Mouse (Mus musculus) kidney, embryonic 14.5 days (tissue): Measurements from ENCODE around the gene Runx1. TPM values are rescaled to one million over a fixed set of nuclear protein-coding genes. Genes with fewer than 3 reads are reported as not detected.

Experiments used
- ATAC-seq: fragments of 200-750 bp; cut with Nextera tagmentation; 2 replicates; pipeline ENCODE4 v1.8.0; 2017; ENCODE audit warnings: moderate number of reproducible peaks, mild to moderate bottlenecking, moderate TSS enrichment, moderate library complexity; ENCODE audit not compliant: low FRiP score, low TSS enrichment
- H3K27ac ChIP-seq: fragments of 300-500 bp; sonication (generic); 2 replicates; pipeline ENCODE4 v1.5.1; 2014; ENCODE audit warnings: low read depth, mild to moderate bottlenecking, low read length, moderate library complexity, mixed read lengths
- H3K27me3 ChIP-seq: fragments of 300-500 bp; sonication (generic); 2 replicates; pipeline ENCODE4 v1.6.1; 2014; ENCODE audit warnings: mild to moderate bottlenecking, low read length; ENCODE audit not compliant: control insufficient read depth, insufficient read depth
- H3K36me3 ChIP-seq: fragments of 300-500 bp; sonication (generic); 2 replicates; pipeline ENCODE4 v1.6.1; 2014; ENCODE audit warnings: low read length, mixed read lengths; ENCODE audit not compliant: control insufficient read depth, insufficient read depth
- H3K4me1 ChIP-seq: fragments of 300-500 bp; sonication (generic); 2 replicates; pipeline ENCODE4 v1.6.1; 2014; ENCODE audit warnings: low read length, mixed read lengths; ENCODE audit not compliant: control insufficient read depth, insufficient read depth
- H3K4me2 ChIP-seq: fragments of 300-500 bp; sonication (generic); replicated peaks from 2 replicates; pipeline ENCODE4 v1.6.1; 2014; ENCODE audit warnings: low read depth, mild to moderate bottlenecking, low read length
- H3K4me3 ChIP-seq: fragments of 300-500 bp; sonication (generic); 2 replicates; pipeline ENCODE4 v1.5.1; 2014; ENCODE audit warnings: mild to moderate bottlenecking, low read length
- H3K9ac ChIP-seq: fragments of 300-500 bp; sonication (generic); 2 replicates; pipeline ENCODE4 v1.6.1; 2014; ENCODE audit warnings: low read depth, mild to moderate bottlenecking, low read length, moderate library complexity
- H3K9me3 ChIP-seq: fragments of 300-500 bp; sonication (generic); 2 replicates; pipeline ENCODE4 v1.6.1; 2016; ENCODE audit warnings: low read length; ENCODE audit not compliant: control insufficient read depth
- WGBS: fragments of 180-500 bp; shearing (Covaris S2); extraction: QIAGEN DNeasy Blood & Tissue Kit; methylation state at CpG from one replicate; pipeline ENCODE4 v1.1.7; 2014; 5-methylcytosine and 5-hydroxymethylcytosine counted together
- polyA plus RNA-seq: library from polyadenylated mRNA; unstranded; fragments of >200 nt; fragmentation: Nextera tagmentation; extraction: Ambion mirVana; gene quantifications from 2 replicates; pipeline ENCODE4 v1.2.1, GENCODE M21; 2014

Runx1 gene
- polyA plus RNA-seq, 1 experiment from 2014 or later = 1.3 TPM

DNA sequence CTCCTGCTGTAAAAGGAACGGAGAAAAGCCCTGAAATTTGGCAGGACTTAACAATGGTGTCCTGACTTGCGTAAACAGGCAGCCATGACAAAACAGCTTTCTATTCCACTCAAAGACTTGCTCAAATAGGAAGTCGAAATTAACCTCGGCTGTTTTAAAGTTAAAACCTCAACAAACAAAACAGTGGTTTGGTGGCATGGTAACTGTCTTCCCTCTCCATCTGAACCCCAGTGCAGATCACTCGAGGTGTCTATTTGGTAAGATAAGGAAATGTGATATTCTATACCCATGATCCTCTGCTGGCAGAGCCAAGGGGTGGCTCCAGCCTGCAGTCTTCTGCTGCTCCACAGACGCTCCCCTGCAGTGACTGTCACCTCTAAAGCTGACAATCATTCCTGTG lies 184.9 kb downstream of the Runx1 start:
- H3K36me3 ChIP-seq = no peaks in the 10 kb centered on the region
- H3K27me3 ChIP-seq = 0 out of 2 replicates have a peak, but pooled peaks cover 2% of the 10 kb centered on the region
- no peaks in the 10 kb centered on the region for H3K9me3 ChIP-seq
- peaks cover 14% of the 10 kb centered on the region; the same call in 1 of the 2 replicates for H3K4me1 ChIP-seq
- H3K4me3 ChIP-seq = no peak overlapping the region
- ATAC-seq = no peak
- WGBS = 62% methylated on average over 6 of the region's 6 CpGs
- H3K9ac ChIP-seq = no peak overlapping the region
- H3K27ac ChIP-seq = no peak overlapping the region
- H3K4me2 ChIP-seq = no peak overlapping the region

DNA sequence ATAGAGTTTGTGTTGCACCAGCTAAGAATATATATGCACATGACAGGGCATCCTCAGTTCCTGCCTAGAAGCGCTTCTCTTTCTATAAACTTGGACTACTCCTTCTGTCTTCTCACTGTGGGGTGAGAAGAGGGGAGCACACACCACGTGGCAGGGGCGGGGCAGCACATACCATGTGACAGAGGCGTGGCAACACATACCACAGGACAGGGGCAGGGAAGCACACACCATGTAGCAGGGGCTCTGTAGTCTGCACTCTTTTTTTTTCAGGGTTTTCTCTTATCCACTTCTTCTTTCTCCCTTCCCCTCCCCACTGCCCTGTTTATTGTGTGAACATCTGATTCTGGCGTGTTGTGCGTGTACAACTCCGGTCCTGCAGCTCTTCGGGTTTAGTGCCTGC lies 186.9 kb downstream of the Runx1 start:
- ATAC-seq = no peak
- Histone ChIP-seq H3K27me3 (0 out of 2 replicates have a peak, but pooled peaks cover 2% of the 10 kb centered on the region), H3K9ac (no peak overlapping the region), H3K36me3 (no peaks in the 10 kb centered on the region), H3K9me3 (no peaks in the 10 kb centered on the region), H3K4me3 (no peak overlapping the region), H3K4me1 (0 out of 2 replicates have a peak, but pooled peaks cover 3% of the 10 kb centered on the region), H3K27ac (no peak overlapping the region), H3K4me2 (no peak overlapping the region)
- 77% methylated on average over 8 of the region's 8 CpGs for WGBS

DNA sequence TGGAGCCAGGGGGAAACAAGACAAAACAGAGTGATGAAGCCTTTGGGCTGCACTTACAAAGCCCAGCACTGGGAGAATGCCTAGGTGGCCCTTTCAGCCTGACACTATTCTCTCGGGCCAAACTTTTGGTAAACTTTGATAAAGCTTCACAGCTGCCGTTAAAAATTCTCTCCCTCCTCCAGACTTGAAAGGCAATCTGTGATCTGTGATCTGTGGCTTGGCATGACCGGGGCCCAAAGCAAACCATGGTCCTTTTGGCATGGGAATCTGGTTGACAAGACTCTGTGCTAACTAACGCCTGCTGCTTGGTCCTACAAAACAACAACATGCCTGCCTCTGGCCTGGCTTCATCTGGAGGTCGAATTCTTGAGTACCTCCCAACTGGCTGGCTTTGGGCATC lies 188.9 kb downstream of the Runx1 start:
- H3K27me3 ChIP-seq = 0 out of 2 replicates have a peak, but pooled peaks cover 2% of the 10 kb centered on the region
- H3K27ac ChIP-seq = no peak overlapping the region
- H3K4me3 ChIP-seq = no peak overlapping the region
- H3K36me3 ChIP-seq = no peaks in the 10 kb centered on the region
- WGBS = 56% methylated on average over 5 of the region's 5 CpGs
- H3K4me1 ChIP-seq = peaks cover 4% of the 10 kb centered on the region
- H3K4me2 ChIP-seq = no peak overlapping the region
- H3K9me3 ChIP-seq = no peaks in the 10 kb centered on the region
- H3K9ac ChIP-seq = no peak overlapping the region
- ATAC-seq = no peak

DNA sequence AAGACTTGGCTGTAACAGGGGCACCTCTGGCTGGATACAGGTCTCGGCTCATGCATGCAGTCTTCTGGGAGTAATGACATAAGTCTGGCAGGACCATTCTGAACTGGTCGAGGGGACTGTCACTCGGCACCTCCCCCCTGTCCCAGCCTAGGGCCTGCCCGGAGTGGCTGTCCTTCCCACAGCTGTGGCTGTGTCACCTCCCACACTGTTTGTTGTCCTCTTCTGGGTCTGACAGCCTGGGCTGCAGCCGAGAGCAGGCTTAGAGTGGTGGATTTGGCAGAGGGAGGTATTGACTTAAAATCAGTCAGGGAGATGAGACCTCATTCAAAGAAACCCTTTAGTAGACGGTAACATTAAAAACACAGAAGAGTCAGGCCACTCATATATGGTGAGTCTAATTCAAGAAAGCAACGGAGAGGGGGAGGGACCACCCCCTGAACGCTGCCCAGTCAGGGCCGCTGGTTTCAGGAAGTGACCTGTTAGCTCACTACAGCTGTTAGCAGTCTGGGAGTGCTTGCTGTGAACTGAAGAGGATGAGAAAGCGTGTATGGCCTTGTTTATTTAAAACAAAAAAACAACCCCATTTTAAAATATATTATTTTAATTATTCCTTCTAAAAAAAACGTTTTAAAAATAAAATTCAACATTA lies 193.7 kb downstream of the Runx1 start:
- WGBS = 9% methylated on average over 11 of the region's 11 CpGs
- H3K9me3 ChIP-seq = no peaks in the 10 kb centered on the region
- peak; percentile 56 for ATAC-seq
- H3K4me2 ChIP-seq = peak overlapping the region; percentile 27; the same call in 1 of the 2 replicates
- no peaks in the 10 kb centered on the region for H3K36me3 ChIP-seq
- peaks cover 14% of the 10 kb centered on the region for H3K4me1 ChIP-seq
- H3K27ac ChIP-seq = no peak overlapping the region
- H3K4me3 ChIP-seq = no peak overlapping the region
- H3K9ac ChIP-seq = no peak overlapping the region
- no peaks in the 10 kb centered on the region; the same call in 1 of the 2 replicates for H3K27me3 ChIP-seq

DNA sequence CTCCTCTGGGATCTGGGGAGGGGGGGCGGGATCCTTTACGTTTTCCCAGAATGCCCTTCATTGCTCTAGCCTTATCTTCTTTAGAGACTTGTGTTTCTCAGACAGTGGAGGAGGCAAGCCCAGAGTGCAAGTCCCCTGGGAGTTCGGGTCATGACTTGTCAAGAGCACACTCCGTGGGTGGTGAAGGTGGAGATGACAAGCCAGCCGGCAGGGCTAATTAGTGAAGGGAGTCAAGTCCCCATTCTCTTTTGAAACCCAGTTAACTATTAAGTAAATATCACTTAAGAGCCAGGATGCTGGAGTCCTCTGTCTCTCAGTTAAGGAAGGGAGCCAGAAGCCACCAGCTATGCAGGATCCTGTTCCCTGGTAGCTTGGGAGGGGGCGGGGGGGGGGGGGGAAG lies 194.3 kb downstream of the Runx1 start:
- Histone ChIP-seq H3K9ac (no peak overlapping the region), H3K36me3 (no peaks in the 10 kb centered on the region), H3K4me3 (no peak overlapping the region), H3K27ac (no peak overlapping the region), H3K27me3 (no peaks in the 10 kb centered on the region; the same call in 1 of the 2 replicates), H3K4me1 (peaks cover 14% of the 10 kb centered on the region), H3K4me2 (no peak overlapping the region), H3K9me3 (no peaks in the 10 kb centered on the region)
- ATAC-seq = 0 out of 2 replicates have a peak, but pooled peaks have one; percentile 20
- 12% methylated on average over 5 of the region's 6 CpGs for WGBS

DNA sequence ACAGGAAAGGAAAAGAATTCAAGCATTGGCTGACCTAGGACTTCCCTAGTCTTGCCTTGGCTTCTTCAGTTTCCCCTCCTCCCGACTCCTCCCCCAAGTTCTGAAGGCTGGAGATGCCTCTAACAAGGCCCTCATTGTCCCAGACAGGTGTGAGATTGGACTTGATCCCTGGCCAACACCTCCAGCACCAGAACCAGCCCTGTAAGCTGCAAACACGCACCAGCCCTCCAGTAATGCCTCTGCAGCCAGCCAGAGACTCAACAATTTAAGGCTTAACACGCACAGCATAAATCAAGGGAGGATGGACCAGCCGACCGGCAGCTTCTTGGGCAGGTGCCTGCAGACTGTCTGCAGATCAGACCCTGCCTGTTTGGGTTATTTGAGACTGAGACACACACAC lies 195.0 kb downstream of the Runx1 start:
- Histone ChIP-seq H3K36me3 (no peaks in the 10 kb centered on the region), H3K9ac (no peak overlapping the region), H3K4me3 (no peak overlapping the region), H3K4me1 (peaks cover 14% of the 10 kb centered on the region), H3K4me2 (no peak overlapping the region), H3K27me3 (no peaks in the 10 kb centered on the region; the same call in 1 of the 2 replicates), H3K9me3 (no peaks in the 10 kb centered on the region), H3K27ac (no peak overlapping the region)
- 0 out of 2 replicates have a peak, but pooled peaks have one; percentile 1 for ATAC-seq
- 54% methylated on average over 5 of the region's 5 CpGs for WGBS

DNA sequence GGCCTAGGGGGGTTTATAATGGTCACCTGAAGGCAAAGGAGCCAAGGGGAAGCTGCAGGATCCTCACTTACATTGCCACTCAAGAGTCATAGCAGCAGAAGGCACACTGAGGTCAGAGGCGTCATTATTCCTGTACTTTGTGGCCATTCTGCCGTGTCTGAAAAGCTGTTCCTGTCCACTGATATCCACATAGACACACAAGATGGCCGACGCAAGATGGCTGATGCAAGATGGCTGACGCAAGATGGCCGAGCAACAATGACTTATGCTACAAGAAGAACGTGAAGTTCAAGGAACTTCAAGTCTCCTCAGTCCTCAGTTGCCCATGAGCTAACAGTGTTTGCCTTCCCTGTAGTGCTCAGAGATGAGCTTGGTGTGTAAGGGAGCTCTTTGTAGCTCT lies 196.1 kb downstream of the Runx1 start:
- Histone ChIP-seq H3K4me3 (no peak overlapping the region), H3K36me3 (no peaks in the 10 kb centered on the region), H3K4me1 (peaks cover 16% of the 10 kb centered on the region), H3K9ac (no peak overlapping the region), H3K9me3 (no peaks in the 10 kb centered on the region), H3K27me3 (no peaks in the 10 kb centered on the region; the same call in 1 of the 2 replicates), H3K4me2 (no peak overlapping the region), H3K27ac (no peak overlapping the region)
- WGBS = 95% methylated on average over 7 of the region's 7 CpGs
- no peak for ATAC-seq

DNA sequence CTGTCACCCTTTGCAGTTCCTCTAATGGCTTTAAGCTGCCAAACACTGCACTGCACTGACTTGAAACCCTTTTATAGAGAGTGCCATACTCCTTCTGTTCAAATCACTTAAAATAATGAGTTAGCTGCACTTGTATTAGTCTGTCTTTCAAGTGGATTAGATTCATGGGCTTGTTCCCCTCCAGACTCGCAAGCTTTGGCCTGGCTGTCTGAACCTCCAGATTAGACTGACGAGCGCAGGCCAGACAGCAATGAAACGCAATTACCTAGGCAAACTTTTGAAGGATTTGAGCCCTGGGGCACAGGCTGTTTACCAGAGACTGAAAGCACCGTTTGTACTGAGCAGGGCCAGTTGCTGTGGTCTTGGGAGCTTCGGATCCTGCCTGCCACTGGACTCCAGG lies 198.7 kb downstream of the Runx1 start:
- no peak overlapping the region for H3K9ac ChIP-seq
- no peaks in the 10 kb centered on the region; the same call in 1 of the 2 replicates for H3K27me3 ChIP-seq
- no peaks in the 10 kb centered on the region for H3K9me3 ChIP-seq
- ATAC-seq = no peak
- no peak overlapping the region for H3K4me2 ChIP-seq
- peaks cover 14% of the 10 kb centered on the region for H3K4me1 ChIP-seq
- no peaks in the 10 kb centered on the region for H3K36me3 ChIP-seq
- WGBS = 39% methylated on average over 6 of the region's 6 CpGs
- no peak overlapping the region for H3K4me3 ChIP-seq
- no peak overlapping the region for H3K27ac ChIP-seq

DNA sequence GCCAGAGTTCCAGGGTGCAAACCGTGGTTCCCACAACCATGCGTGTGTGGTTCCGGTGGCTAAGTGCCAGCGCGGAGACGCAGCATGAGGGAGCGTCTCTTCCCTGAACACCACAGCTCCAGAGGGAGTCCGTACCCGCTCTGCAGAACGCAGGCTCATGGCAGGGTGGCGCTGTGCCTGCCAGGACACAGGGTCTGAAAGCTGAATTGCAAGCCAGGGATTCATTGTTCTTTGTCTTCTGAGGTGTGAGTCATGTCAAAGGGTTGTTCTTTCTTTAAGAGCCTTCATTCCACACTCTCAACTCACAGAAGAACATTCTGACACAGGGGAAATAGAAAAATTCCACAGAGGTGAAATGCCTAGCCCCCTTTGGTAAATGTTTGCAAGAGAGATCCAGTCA lies 202.0 kb downstream of the Runx1 start:
- WGBS = 92% methylated on average over 11 of the region's 11 CpGs
- Histone ChIP-seq H3K27ac (no peak overlapping the region), H3K9me3 (no peaks in the 10 kb centered on the region), H3K4me2 (no peak overlapping the region), H3K4me1 (0 out of 2 replicates have a peak, but pooled peaks cover 2% of the 10 kb centered on the region), H3K36me3 (no peaks in the 10 kb centered on the region), H3K9ac (no peak overlapping the region), H3K4me3 (no peak overlapping the region), H3K27me3 (no peaks in the 10 kb centered on the region)
- ATAC-seq = no peak
